Mouse (Mus musculus) forebrain, embryonic 12.5 days (tissue): ENCODE measurements at regions not wholly inside any gene's neighbourhood (a gene's known extent, or its start where the extent isn't known, plus 50 kb on each side); places are given as distances from the start of the nearest gene placed in this dataset.

ENCODE experiments used
- ATAC-seq: fragments of 200-750 bp; cut with Nextera tagmentation; 2 replicates; pipeline ENCODE4 v1.8.0; 2017; ENCODE audit warnings: moderate TSS enrichment; ENCODE audit not compliant: low FRiP score
- H3K27ac ChIP-seq: fragments of 300-500 bp; sonication (generic); 2 replicates; pipeline ENCODE4 v1.5.1; 2016; ENCODE audit warnings: mild to moderate bottlenecking
- H3K27me3 ChIP-seq: fragments of 300-500 bp; sonication (generic); 2 replicates; pipeline ENCODE4 v1.6.1; 2016; ENCODE audit warnings: mild to moderate bottlenecking
- H3K36me3 ChIP-seq: fragments of 300-500 bp; sonication (generic); replicated peaks from 2 replicates; pipeline ENCODE4 v1.6.1; 2016; ENCODE audit warnings: mild to moderate bottlenecking
- H3K4me1 ChIP-seq: fragments of 300-500 bp; sonication (generic); 2 replicates; pipeline ENCODE4 v1.6.1; 2016
- H3K4me2 ChIP-seq: fragments of 300-500 bp; sonication (generic); 2 replicates; pipeline ENCODE4 v1.6.1; 2016; ENCODE audit warnings: mild to moderate bottlenecking, moderate library complexity
- H3K4me3 ChIP-seq: fragments of 300-500 bp; sonication (generic); replicated peaks from 2 replicates; pipeline ENCODE4 v1.5.1; 2016; ENCODE audit warnings: mild to moderate bottlenecking
- H3K9ac ChIP-seq: fragments of 300-500 bp; sonication (generic); 2 replicates; pipeline ENCODE4 v1.6.1; 2016; ENCODE audit warnings: mild to moderate bottlenecking
- H3K9me3 ChIP-seq: fragments of 300-500 bp; sonication (generic); 2 replicates; pipeline ENCODE4 v1.6.1; 2016
- WGBS: fragments of 180-500 bp; shearing (Covaris S2); methylation state at CpG from one replicate; pipeline ENCODE4 v1.1.7; 2016; 5-methylcytosine and 5-hydroxymethylcytosine counted together

DNA sequence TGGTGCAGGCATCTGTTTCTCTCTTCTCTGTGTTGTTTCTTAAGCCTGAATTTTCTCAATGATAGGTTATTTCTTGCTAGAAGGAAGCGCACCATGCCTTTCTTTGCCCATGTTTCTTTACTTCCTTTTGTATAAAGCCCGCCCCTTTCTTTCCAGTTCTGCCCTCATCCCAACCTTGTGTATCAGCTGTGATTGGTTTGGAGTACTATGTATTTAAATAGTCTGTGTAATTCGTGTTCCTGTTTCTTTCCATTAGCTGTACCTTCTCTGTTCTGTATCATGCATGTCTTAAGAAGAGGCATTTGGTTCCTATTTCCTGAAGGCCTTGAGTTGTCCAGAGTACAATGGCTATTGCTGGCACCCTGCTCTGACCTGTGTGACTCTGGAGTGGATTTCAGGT, 166.9 kb downstream of the Kcnrg start:
- no peaks in the 10 kb centered on the region for H3K36me3 ChIP-seq
- no peaks in the 10 kb centered on the region for H3K9me3 ChIP-seq
- no peak for ATAC-seq
- 80% methylated on average over 3 of the region's 3 CpGs for WGBS
- H3K4me2 ChIP-seq, result no peak overlapping the region
- H3K27me3 ChIP-seq, result no peaks in the 10 kb centered on the region
- no peak overlapping the region for H3K27ac ChIP-seq
- no peaks in the 10 kb centered on the region for H3K4me1 ChIP-seq
- H3K9ac ChIP-seq, result no peak overlapping the region
- H3K4me3 ChIP-seq, result no peak overlapping the region

DNA sequence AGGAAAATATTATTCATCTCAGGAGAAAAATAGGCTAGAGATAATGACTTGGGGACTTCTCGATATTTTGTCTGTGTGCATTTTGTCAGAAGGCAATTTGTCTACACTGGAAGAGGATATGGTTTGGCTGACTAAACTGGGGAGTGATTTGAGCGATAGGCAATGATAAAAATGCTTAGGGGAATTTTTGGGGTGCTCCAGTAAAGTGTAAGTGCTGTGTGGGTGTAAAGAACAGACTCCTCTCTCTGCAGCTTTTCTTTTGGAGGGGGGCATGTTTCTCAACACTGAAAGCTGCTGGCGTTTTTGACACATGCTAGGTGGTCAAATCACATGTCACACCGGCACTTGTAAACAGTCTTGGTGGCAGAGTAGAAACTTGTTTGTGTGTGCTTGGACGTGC, 171.4 kb downstream of the Kcnrg start:
- Histone ChIP-seq H3K9ac (no peak overlapping the region), H3K4me2 (no peak overlapping the region), H3K27ac (no peak overlapping the region), H3K27me3 (no peaks in the 10 kb centered on the region), H3K36me3 (no peaks in the 10 kb centered on the region), H3K9me3 (no peaks in the 10 kb centered on the region), H3K4me1 (no peaks in the 10 kb centered on the region), H3K4me3 (no peak overlapping the region)
- ATAC-seq, result no peak
- WGBS, result 84% methylated on average over 5 of the region's 5 CpGs

DNA sequence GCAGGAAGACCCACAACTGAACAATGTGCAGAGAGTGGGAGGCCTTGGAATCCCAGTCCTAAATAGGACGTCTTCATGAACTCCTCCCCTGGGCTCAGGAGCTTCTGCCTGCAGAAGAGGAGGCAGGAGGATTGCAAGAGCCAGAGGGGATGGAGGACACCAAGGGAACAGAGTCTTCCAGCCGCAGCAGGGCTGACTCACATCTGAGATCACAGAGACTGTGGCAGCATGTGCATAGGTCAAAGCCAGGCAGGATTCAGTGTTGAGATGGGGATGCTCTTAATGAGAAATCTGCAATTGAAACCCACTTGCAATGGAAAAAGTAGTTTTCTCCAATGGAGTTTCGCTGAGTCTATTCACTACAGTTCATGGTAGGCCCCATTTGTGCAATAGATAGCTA, 175.9 kb downstream of the Kcnrg start:
- Histone ChIP-seq H3K9me3 (no peaks in the 10 kb centered on the region), H3K9ac (no peak overlapping the region), H3K4me3 (no peak overlapping the region), H3K27ac (no peak overlapping the region), H3K4me1 (no peaks in the 10 kb centered on the region), H3K36me3 (no peaks in the 10 kb centered on the region), H3K27me3 (no peaks in the 10 kb centered on the region), H3K4me2 (no peak overlapping the region)
- no peak for ATAC-seq
- 84% methylated on average over 3 of the region's 3 CpGs for WGBS

DNA sequence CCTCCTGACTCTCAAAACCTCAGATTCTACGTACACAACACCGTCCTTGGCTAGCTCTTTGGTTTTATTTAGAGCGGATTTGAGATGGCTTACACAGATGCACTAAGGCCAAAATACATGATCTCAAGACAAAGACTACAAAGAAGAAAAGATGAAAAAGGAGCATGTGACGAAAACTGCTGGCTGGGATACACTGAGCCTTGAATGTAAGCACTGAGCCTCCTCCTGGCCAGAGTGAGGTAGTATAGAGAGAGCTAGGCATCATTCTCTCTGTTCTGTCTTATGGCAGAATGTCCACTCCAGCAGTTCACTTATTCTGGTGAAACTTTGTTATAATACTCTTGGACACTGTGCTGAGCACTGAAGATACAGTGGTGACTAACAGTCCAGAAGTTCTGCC, 177.4 kb downstream of the Kcnrg start:
- WGBS, result 84% methylated on average over 4 of the region's 4 CpGs
- no peaks in the 10 kb centered on the region for H3K27me3 ChIP-seq
- H3K4me2 ChIP-seq, result no peak overlapping the region
- no peak for ATAC-seq
- no peak overlapping the region for H3K4me3 ChIP-seq
- no peak overlapping the region for H3K27ac ChIP-seq
- H3K9ac ChIP-seq, result no peak overlapping the region
- H3K4me1 ChIP-seq, result no peaks in the 10 kb centered on the region
- no peaks in the 10 kb centered on the region for H3K9me3 ChIP-seq
- no peaks in the 10 kb centered on the region for H3K36me3 ChIP-seq

DNA sequence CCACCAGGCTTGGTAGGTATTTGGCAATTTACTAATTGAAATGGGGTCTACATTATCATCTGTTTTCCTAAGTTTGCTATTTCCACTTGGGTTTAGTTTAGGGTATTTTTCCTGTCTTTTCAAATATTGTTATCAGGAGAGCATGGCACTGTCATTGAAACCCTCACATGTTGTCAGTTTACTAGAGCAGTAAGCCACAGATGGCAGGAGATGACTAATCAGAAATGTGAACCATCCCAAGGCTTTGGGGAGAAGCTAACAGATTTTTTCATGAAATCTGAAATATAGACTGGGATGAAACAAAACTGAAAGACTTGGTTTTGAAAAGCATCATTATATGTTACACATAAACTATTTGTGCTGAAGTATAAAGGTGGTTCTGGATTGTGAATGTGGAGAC, 178.8 kb downstream of the Kcnrg start:
- Histone ChIP-seq H3K4me1 (no peaks in the 10 kb centered on the region), H3K9ac (no peak overlapping the region), H3K9me3 (no peaks in the 10 kb centered on the region), H3K36me3 (no peaks in the 10 kb centered on the region), H3K27ac (no peak overlapping the region), H3K27me3 (no peaks in the 10 kb centered on the region), H3K4me2 (no peak overlapping the region), H3K4me3 (no peak overlapping the region)
- ATAC-seq, result no peak

DNA sequence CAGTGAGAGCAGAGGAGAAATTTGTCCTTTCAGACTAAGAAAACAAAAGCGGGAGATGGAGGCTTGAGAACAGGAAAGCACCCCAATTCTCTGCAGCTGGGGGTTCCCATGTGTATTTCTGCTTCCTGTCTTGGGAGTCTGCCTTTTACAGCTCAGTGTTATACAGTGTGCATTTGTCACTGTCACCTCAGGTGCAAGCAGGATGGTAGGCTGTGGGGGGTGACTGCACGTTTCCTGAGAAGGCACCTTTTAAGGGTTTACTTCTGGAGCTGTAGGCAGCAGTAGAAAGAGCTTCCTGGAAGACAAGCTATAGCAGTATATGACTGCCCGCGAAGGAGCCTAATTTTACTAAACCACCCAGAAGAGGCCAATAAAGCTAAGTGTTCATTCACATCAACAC, 180.5 kb downstream of the Kcnrg start:
- Histone ChIP-seq H3K27me3 (no peaks in the 10 kb centered on the region), H3K9ac (no peak overlapping the region), H3K4me3 (no peak overlapping the region), H3K4me1 (no peaks in the 10 kb centered on the region), H3K27ac (no peak overlapping the region), H3K36me3 (no peaks in the 10 kb centered on the region), H3K9me3 (no peaks in the 10 kb centered on the region), H3K4me2 (no peak overlapping the region)
- 89% methylated on average over 4 of the region's 4 CpGs for WGBS
- ATAC-seq, result no peak

DNA sequence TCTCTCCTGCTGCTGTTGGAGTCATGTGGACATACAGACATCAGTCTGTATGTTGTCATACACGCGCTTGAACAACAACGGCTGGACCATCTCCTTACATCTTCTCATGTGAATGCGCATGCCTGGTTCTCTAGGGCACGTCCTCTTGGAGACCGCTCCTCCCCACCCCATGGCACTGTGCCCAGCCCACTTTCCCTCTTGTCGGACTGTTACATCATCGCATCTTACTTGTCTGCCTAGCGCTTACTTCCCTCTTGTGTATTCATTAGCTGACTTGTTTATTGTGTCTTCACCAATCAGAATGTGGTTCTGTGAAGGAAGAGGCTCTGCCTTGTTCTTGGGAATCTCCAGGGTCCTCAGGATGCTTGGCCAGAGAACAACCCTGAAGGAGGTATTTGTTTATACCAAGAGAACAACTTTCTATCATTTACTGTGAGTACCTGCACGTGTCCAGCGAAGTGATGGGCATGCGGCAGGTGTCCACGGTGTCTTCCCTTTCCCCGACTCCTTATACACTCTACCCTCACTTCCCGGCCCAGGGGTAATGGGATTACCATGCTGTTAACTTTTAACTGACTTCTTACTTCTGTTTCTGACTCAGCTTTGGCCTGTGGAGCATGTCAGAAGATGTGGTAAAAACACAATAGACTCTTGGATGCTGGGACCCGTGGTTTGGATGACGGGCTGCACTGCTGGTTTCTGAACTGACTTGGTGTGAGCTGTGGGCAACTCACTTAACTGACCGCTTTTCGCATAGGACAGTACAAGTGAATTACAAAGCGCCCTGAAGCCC, 181.9 kb downstream of the Kcnrg start:
- no peaks in the 10 kb centered on the region for H3K4me1 ChIP-seq
- WGBS, result 89% methylated on average over 20 of the region's 20 CpGs
- no peaks in the 10 kb centered on the region for H3K27me3 ChIP-seq
- H3K4me2 ChIP-seq, result no peak overlapping the region
- H3K36me3 ChIP-seq, result no peaks in the 10 kb centered on the region
- no peak for ATAC-seq
- H3K9ac ChIP-seq, result no peak overlapping the region
- no peaks in the 10 kb centered on the region for H3K9me3 ChIP-seq
- H3K4me3 ChIP-seq, result no peak overlapping the region
- no peak overlapping the region for H3K27ac ChIP-seq

DNA sequence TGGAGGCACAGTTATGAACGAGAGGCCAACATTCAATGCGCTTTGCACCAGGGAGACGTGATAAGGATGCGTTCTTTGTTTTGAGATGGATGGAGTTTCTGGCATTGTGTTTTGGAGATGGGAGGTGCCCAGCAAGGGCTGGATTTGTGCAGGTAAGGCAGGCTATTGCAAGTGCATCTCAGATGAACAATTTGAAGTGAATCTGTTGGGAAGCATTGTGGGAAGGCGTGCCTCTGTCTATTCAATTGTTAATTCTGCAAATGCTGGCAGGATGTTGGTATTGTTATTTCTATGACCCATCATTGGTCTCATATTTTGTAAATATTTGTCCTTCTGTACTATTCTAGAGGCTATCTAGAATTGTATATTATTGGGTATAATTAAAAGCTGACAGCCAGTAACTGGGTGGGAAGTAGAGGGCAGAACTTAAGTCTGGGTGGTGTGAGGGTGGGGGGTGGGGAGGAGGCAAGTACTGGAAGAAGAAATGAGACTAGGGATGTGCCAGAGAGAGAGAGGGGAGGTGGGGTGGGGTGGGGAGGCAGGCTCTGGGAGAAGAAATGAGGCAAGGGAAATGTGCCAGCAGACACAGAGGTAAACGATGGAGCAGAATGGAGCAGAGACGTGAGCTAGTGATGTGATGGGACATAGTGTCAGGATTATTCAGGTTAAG, 188.9 kb downstream of the Kcnrg start:
- ATAC-seq, result no peak
- 88% methylated on average over 7 of the region's 7 CpGs for WGBS

DNA sequence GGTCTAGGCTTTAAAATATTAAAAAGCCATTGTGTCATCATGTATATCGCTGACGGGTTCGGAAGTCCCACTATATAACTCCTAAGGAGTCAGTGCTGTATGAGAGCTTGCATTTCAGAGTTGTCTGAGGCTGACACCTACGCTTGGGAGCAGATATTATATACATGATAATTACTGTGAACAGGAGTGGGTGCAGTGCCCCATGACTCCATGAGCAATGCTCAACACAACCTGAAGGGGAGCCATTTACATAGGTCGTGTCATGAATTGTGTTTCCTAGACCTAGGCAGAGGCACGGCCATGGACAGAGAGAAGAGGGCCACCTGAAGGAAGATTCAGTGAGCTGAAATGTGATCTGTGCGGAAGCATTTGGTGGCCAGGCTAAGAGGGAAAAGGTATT, 189.4 kb downstream of the Kcnrg start:
- WGBS, result 91% methylated on average over 7 of the region's 7 CpGs
- ATAC-seq, result no peak
- H3K4me2 ChIP-seq, result no peak overlapping the region

More for the DNA sequence above, 188.9 kb downstream of the Kcnrg start:
- Histone ChIP-seq H3K27ac (no peak overlapping the region), H3K4me2 (no peak overlapping the region), H3K36me3 (no peaks in the 10 kb centered on the region), H3K9ac (no peak overlapping the region), H3K4me1 (no peaks in the 10 kb centered on the region), H3K4me3 (no peak overlapping the region), H3K27me3 (no peaks in the 10 kb centered on the region), H3K9me3 (no peaks in the 10 kb centered on the region)

DNA sequence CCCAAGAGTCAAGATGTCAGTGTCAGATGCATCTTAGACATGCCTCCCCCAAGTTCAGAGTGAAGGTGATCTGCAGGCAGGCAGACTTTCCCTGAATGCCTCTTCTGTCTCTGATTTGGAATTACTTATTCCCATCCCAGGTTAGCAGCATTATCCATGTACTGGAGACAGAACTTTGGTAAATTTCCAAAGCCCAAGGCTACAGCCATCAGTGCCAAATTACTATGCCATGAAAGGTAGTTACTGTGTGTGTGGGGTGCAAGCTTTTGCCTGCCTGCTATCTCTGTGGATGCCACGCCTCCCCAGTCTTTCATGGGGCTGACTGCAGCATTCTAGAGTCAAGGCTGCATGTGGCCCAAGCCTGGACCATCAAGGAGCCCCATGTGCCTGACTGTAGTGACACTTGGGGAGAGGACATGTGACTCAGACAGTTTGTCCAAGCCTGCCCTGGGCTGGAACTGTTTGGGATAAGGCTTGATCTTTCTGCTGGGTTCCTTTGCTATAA, 196.2 kb downstream of the Kcnrg start:
- no peaks in the 10 kb centered on the region for H3K9me3 ChIP-seq
- no peak overlapping the region for H3K4me2 ChIP-seq
- no peak overlapping the region for H3K27ac ChIP-seq
- H3K9ac ChIP-seq, result no peak overlapping the region
- H3K4me1 ChIP-seq, result no peaks in the 10 kb centered on the region
- no peak overlapping the region for H3K4me3 ChIP-seq
- ATAC-seq, result no peak
- 52% methylated on average over 1 of the region's 1 CpGs for WGBS
- no peaks in the 10 kb centered on the region for H3K27me3 ChIP-seq
- no peaks in the 10 kb centered on the region for H3K36me3 ChIP-seq

More for the DNA sequence above, 189.4 kb downstream of the Kcnrg start:
- no peak overlapping the region for H3K9ac ChIP-seq
- no peaks in the 10 kb centered on the region for H3K9me3 ChIP-seq
- H3K4me1 ChIP-seq, result no peaks in the 10 kb centered on the region
- no peak overlapping the region for H3K27ac ChIP-seq
- no peaks in the 10 kb centered on the region for H3K36me3 ChIP-seq
- no peaks in the 10 kb centered on the region for H3K27me3 ChIP-seq
- H3K4me3 ChIP-seq, result no peak overlapping the region

DNA sequence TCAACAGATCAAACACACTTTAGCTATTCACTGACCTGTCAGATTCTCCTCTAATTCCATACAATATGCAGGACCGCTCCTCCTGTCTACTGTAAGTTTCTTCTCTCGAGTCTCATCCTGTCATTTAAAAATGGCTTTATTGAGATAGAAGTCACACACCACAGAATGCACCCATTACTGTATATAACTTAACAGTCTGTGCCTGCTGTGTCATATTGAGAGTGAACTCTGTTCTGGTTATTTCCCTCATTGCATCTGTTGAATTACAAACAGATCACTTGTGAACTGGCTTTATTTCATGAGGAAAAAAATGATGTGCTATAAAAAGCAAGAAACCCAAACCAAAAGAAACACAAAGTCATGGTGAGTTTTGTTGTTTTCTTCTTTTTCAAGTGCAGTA, 198.2 kb downstream of the Kcnrg start:
- Histone ChIP-seq H3K4me2 (no peak overlapping the region), H3K27ac (no peak overlapping the region), H3K9me3 (no peaks in the 10 kb centered on the region), H3K9ac (no peak overlapping the region), H3K4me3 (no peak overlapping the region), H3K27me3 (no peaks in the 10 kb centered on the region), H3K4me1 (peaks cover 6% of the 10 kb centered on the region; the same call in 1 of the 2 replicates), H3K36me3 (no peaks in the 10 kb centered on the region)
- ATAC-seq, result no peak
- 87% methylated on average over 2 of the region's 2 CpGs for WGBS

DNA sequence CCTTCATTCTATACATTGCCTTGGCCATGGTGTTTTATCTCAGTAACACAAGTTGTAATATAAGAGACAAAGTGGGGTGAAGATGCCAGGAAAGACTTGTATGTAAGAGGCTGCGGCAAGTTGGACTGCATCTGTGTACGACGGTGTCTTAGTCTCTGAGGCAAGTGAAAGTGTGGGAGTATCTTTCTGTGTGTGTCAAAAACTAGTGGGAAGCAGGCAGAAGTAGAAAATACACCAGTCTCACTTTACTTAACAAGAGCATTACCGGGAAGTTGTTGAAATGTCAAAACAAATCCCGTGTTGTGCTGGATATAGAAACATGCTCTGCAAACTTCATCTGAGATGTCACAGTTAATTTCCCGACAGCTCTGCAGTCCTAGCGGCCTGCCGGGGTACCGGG, 200.9 kb downstream of the Kcnrg start:
- Histone ChIP-seq H3K9me3 (no peaks in the 10 kb centered on the region), H3K4me1 (peaks cover 6% of the 10 kb centered on the region; the same call in 1 of the 2 replicates), H3K27me3 (no peaks in the 10 kb centered on the region), H3K27ac (no peak overlapping the region), H3K4me2 (no peak overlapping the region), H3K36me3 (no peaks in the 10 kb centered on the region), H3K9ac (no peak overlapping the region), H3K4me3 (no peak overlapping the region)
- WGBS, result 88% methylated on average over 9 of the region's 9 CpGs
- no peak for ATAC-seq
